Mouse (Mus musculus) heart, adult 2 months (tissue): ENCODE measurements around the gene Ptgs1.

Experiments
- CTCF ChIP-seq: fragments of 200-600 bp; IDR thresholded peaks from 2 replicates; pipeline ENCODE4 v1.8.1; 2022; ENCODE audit warnings: antibody characterized with exemption, mild to moderate bottlenecking, moderate library complexity
- EP300 ChIP-seq: fragments of 200-500 bp; IDR thresholded peaks from 2 replicates; pipeline ENCODE4 v1.6.1; 2011; ENCODE audit warnings: low read depth, low read length, control low read depth; ENCODE audit not compliant: insufficient read depth
- POLR2A ChIP-seq: fragments of 200-500 bp; IDR thresholded peaks from 2 replicates; pipeline ENCODE4 v1.6.1; 2011; ENCODE audit warnings: mild to moderate bottlenecking, low read depth, low read length, control low read depth; ENCODE audit not compliant: insufficient read depth

GRCm38 (mm10) chr2:36184192-36184591, 46.0 kb upstream of the Ptgs1 start:
- TF ChIP-seq CTCF (no peak), EP300 (no peak), POLR2A (no peak)
